Mouse (Mus musculus) intestine, postnatal 0 days (tissue): ENCODE results near the gene AA986860. TPM values are rescaled to one million over a fixed set of nuclear protein-coding genes. Genes with fewer than 3 reads are reported as not detected.

Source experiments
- ATAC-seq: fragments of 200-750 bp; cut with Nextera tagmentation; 2 replicates; pipeline ENCODE4 v1.8.0; 2017; ENCODE audit warnings: mild to moderate bottlenecking, moderate TSS enrichment, moderate library complexity
- H3K27ac ChIP-seq: fragments of 300-500 bp; sonication (generic); 2 replicates; pipeline ENCODE4 v1.5.1; 2014; ENCODE audit warnings: mild to moderate bottlenecking, low read depth, low read length, moderate library complexity
- H3K27me3 ChIP-seq: fragments of 300-500 bp; sonication (generic); replicated peaks from 2 replicates; pipeline ENCODE4 v1.6.1; 2014; ENCODE audit warnings: low read length, mixed read lengths; ENCODE audit not compliant: control insufficient read depth, insufficient read depth
- H3K36me3 ChIP-seq: fragments of 300-500 bp; sonication (generic); 2 replicates; pipeline ENCODE4 v1.6.1; 2014; ENCODE audit warnings: mild to moderate bottlenecking, moderate library complexity; ENCODE audit not compliant: control insufficient read depth, insufficient read depth
- H3K4me1 ChIP-seq: fragments of 300-500 bp; sonication (generic); replicated peaks from 2 replicates; pipeline ENCODE4 v1.6.1; 2014; ENCODE audit warnings: antibody characterized with exemption, low read length, mixed read lengths; ENCODE audit not compliant: control insufficient read depth, insufficient read depth
- H3K4me2 ChIP-seq: fragments of 300-500 bp; sonication (generic); replicated peaks from 2 replicates; pipeline ENCODE4 v1.6.1; 2014; ENCODE audit warnings: low read depth, mild to moderate bottlenecking, moderate library complexity
- H3K4me3 ChIP-seq: fragments of 300-500 bp; sonication (generic); 2 replicates; pipeline ENCODE4 v1.5.1; 2014; ENCODE audit warnings: low read depth, low read length
- H3K9ac ChIP-seq: fragments of 300-500 bp; sonication (generic); 2 replicates; pipeline ENCODE4 v1.6.1; 2014; ENCODE audit warnings: mild to moderate bottlenecking, low read depth, low read length
- H3K9me3 ChIP-seq: fragments of 300-500 bp; sonication (generic); 2 replicates; pipeline ENCODE4 v1.6.1; 2016; ENCODE audit warnings: mixed run types; ENCODE audit not compliant: control insufficient read depth
- CTCF ChIP-seq: sonication (generic); IDR thresholded peaks from 2 replicates; pipeline ENCODE4 v1.5.1; 2016; ENCODE audit warnings: low read depth, mild to moderate bottlenecking, control low read depth, antibody characterized with exemption, moderate library complexity
- WGBS: fragments of 180-500 bp; shearing (Covaris S2); extraction: QIAGEN DNeasy Blood & Tissue Kit; methylation state at CpG from one replicate; pipeline ENCODE4 v1.1.7; 2014; 5-methylcytosine and 5-hydroxymethylcytosine counted together
- polyA plus RNA-seq: library from polyadenylated mRNA; unstranded; fragments of >200 nt; fragmentation: Nextera tagmentation; extraction: Ambion mirVana; gene quantifications from 2 replicates; pipeline ENCODE4 v1.2.1, GENCODE M21; 2015

AA986860 gene
- polyA plus RNA-seq, 1 experiment from 2014 or later, result 42.3 TPM

GRCm38 (mm10) chr1:130744217-130744616, 12.4 kb downstream of the AA986860 start:
- 60% methylated on average over 2 of the region's 2 CpGs for WGBS
- TF ChIP-seq CTCF, result no peak
- Histone ChIP-seq H3K9me3 (no peaks in the 10 kb centered on the region), H3K4me3 (no peak overlapping the region), H3K9ac (no peak overlapping the region), H3K27ac (no peak overlapping the region), H3K36me3 (peaks cover 44% of the 10 kb centered on the region), H3K4me1 (peaks cover 15% of the 10 kb centered on the region), H3K27me3 (no peaks in the 10 kb centered on the region), H3K4me2 (no peak overlapping the region)
- no peak for ATAC-seq

GRCm38 (mm10) chr1:130744961-130745360, 13.2 kb downstream of the AA986860 start:
- WGBS, result 94% methylated on average over 5 of the region's 5 CpGs
- Histone ChIP-seq H3K36me3 (peaks cover 44% of the 10 kb centered on the region), H3K4me1 (peaks cover 15% of the 10 kb centered on the region), H3K4me3 (no peak overlapping the region), H3K27me3 (no peaks in the 10 kb centered on the region), H3K27ac (no peak overlapping the region), H3K9ac (no peak overlapping the region), H3K4me2 (no peak overlapping the region), H3K9me3 (no peaks in the 10 kb centered on the region)
- TF ChIP-seq CTCF, result no peak
- no peak for ATAC-seq

- peaks cover 9% of the 10 kb centered on the region for H3K4me1 ChIP-seq
- H3K4me3 ChIP-seq, result no peak overlapping the region
- no peak overlapping the region for H3K27ac ChIP-seq
- no peak for ATAC-seq
- H3K9me3 ChIP-seq, result no peaks in the 10 kb centered on the region
- no peak overlapping the region for H3K9ac ChIP-seq
- 95% methylated on average over 3 of the region's 3 CpGs for WGBS
- no peaks in the 10 kb centered on the region for H3K27me3 ChIP-seq
- no peak for TF ChIP-seq CTCF
- no peak overlapping the region for H3K4me2 ChIP-seq
- peaks cover 38% of the 10 kb centered on the region for H3K36me3 ChIP-seq
Measured at GRCm38 (mm10) chr1:130745591-130745990, 13.8 kb downstream of the AA986860 start.

- H3K27me3 ChIP-seq, result no peaks in the 10 kb centered on the region
Measured at GRCm38 (mm10) chr1:130746819-130747218, 15.0 kb downstream of the AA986860 start.

GRCm38 (mm10) chr1:130759689-130760088, 27.9 kb downstream of the AA986860 start:
- ATAC-seq, result no peak
- Histone ChIP-seq H3K4me1 (no peaks in the 10 kb centered on the region), H3K4me2 (no peak overlapping the region), H3K27ac (no peak overlapping the region), H3K9ac (no peak overlapping the region), H3K4me3 (no peak overlapping the region), H3K36me3 (no peaks in the 10 kb centered on the region), H3K27me3 (no peaks in the 10 kb centered on the region), H3K9me3 (no peaks in the 10 kb centered on the region)
- WGBS, result 32% methylated on average over 9 of the region's 9 CpGs
- TF ChIP-seq CTCF, result no peak

More at GRCm38 (mm10) chr1:130746819-130747218, 15.0 kb downstream of the AA986860 start:
- Histone ChIP-seq H3K9me3 (no peaks in the 10 kb centered on the region), H3K27ac (no peak overlapping the region), H3K4me3 (no peak overlapping the region), H3K4me1 (no peaks in the 10 kb centered on the region), H3K36me3 (peaks cover 26% of the 10 kb centered on the region), H3K4me2 (no peak overlapping the region), H3K9ac (no peak overlapping the region)
- ATAC-seq, result no peak
- WGBS, result 78% methylated on average over 3 of the region's 3 CpGs
- TF ChIP-seq CTCF, result no peak

- Histone ChIP-seq H3K27ac (no peak overlapping the region), H3K4me3 (no peak overlapping the region), H3K4me2 (no peak overlapping the region), H3K4me1 (no peaks in the 10 kb centered on the region), H3K27me3 (no peaks in the 10 kb centered on the region), H3K9me3 (no peaks in the 10 kb centered on the region), H3K9ac (no peak overlapping the region), H3K36me3 (no peaks in the 10 kb centered on the region)
- WGBS, result 32% methylated on average over 1 of the region's 1 CpGs
- peak; percentile 52 for ATAC-seq
- TF ChIP-seq CTCF, result no peak
Measured at GRCm38 (mm10) chr1:130761597-130761996, 29.8 kb downstream of the AA986860 start.
